Mouse (Mus musculus): ENCODE data around the gene Nlk. TPM values are rescaled to one million over a fixed set of nuclear protein-coding genes. Genes with fewer than 3 reads are reported as not detected.

The Nlk gene
- polyA plus RNA-seq, 1 experiment from 2014 or later = 25.8 TPM

DNA sequence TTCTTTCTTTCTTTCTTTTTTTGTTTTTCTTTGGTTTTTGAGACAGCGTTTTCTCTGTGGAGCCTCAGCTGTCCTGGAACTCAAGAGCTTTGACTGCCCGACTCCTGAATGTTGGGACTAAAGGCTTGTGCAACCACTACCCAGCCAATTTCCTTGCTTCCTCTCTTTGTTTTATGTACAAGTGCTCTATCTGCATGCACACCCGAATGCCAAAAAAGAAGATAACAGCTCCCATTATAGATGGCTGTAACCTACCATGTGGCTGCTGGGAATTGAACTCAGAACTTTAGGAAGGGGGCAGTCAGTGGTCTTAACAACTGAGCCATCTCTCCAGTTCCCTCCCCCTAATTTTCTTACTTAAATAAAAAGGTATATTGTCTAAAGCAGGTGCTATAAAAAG is 77.0 kb downstream of the Nlk start:
- Histone ChIP-seq H3K4me3 (ENCODE audit: low read depth, low read length) (no peak overlapping the region), H3K4me1 (ENCODE audit: control insufficient read depth, insufficient read depth, low read length) (no peaks in the 10 kb centered on the region), H3K27ac (ENCODE audit: low read depth, low read length) (no peak overlapping the region), H3K9me3 (ENCODE audit: control insufficient read depth, low read length) (no peaks in the 10 kb centered on the region), H3K27me3 (ENCODE audit: control insufficient read depth, insufficient read depth, low read length) (no peaks in the 10 kb centered on the region), H3K9ac (ENCODE audit: low read length) (no peak overlapping the region), H3K4me2 (no peak overlapping the region), H3K36me3 (ENCODE audit: control insufficient read depth, insufficient read depth, low read length) (no peaks in the 10 kb centered on the region)
- no peak for ATAC-seq (ENCODE audit: low FRiP score)
- 89% methylated on average over 3 of the region's 3 CpGs for WGBS
- no peak for DNase-seq (ENCODE audit: low spot score, missing footprints)

DNA sequence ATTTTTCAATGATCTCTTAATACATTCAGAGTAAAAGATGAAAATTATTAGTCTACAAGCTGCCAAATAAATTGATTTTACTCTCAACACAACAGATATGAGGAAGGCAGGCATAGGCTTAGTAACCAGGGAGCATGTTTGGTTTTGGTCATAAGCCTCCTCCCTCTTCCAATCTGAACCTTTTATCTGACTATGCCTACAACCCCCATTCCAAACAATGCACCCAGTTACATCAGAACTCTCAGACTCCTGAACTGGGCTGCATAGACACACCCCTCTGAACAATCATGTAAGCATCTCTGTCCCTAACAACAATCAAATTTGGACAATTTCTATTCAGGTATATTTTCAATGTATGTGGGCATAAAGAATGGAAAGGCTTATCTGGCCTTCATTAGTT is 85.9 kb downstream of the Nlk start:
- no peak overlapping the region for H3K27ac ChIP-seq (ENCODE audit: low read depth, low read length)
- H3K27me3 ChIP-seq (ENCODE audit: control insufficient read depth, insufficient read depth, low read length) = no peaks in the 10 kb centered on the region
- no peaks in the 10 kb centered on the region for H3K36me3 ChIP-seq (ENCODE audit: control insufficient read depth, insufficient read depth, low read length)
- no peak for DNase-seq (ENCODE audit: low spot score, missing footprints)
- H3K9ac ChIP-seq (ENCODE audit: low read length) = no peak overlapping the region
- no peaks in the 10 kb centered on the region for H3K9me3 ChIP-seq (ENCODE audit: control insufficient read depth, low read length)
- H3K4me1 ChIP-seq (ENCODE audit: control insufficient read depth, insufficient read depth, low read length) = no peaks in the 10 kb centered on the region
- no peak overlapping the region for H3K4me3 ChIP-seq (ENCODE audit: low read depth, low read length)
- no peak for ATAC-seq (ENCODE audit: low FRiP score)
- no peak overlapping the region for H3K4me2 ChIP-seq

DNA sequence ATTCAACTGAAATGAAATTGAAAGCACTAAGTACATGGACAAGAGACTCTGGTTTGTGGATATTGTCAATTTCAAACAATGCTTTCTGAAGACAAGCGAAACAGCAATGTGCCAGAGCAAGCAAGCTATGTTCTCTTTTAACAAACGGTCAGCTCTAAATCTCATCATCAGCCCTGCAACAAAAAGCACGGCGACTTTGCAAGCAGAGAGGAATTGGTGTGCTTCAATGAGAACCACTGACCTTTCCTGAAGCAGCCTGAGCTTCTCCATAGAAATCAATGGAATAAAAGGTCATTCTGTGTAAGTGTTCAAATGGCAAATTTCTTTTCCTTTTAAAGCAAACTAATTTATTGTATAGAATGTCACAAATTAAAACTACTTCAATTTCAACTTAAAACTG is 87.5 kb downstream of the Nlk start:
- Histone ChIP-seq H3K36me3 (ENCODE audit: control insufficient read depth, insufficient read depth, low read length) (no peaks in the 10 kb centered on the region), H3K4me1 (ENCODE audit: control insufficient read depth, insufficient read depth, low read length) (no peaks in the 10 kb centered on the region), H3K9me3 (ENCODE audit: control insufficient read depth, low read length) (no peaks in the 10 kb centered on the region), H3K9ac (ENCODE audit: low read length) (no peak overlapping the region), H3K27ac (ENCODE audit: low read depth, low read length) (no peak overlapping the region), H3K4me3 (ENCODE audit: low read depth, low read length) (no peak overlapping the region), H3K4me2 (no peak overlapping the region), H3K27me3 (ENCODE audit: control insufficient read depth, insufficient read depth, low read length) (no peaks in the 10 kb centered on the region)
- WGBS = 62% methylated on average over 4 of the region's 4 CpGs
- no peak for ATAC-seq (ENCODE audit: low FRiP score)
- DNase-seq (ENCODE audit: low spot score, missing footprints) = no peak

DNA sequence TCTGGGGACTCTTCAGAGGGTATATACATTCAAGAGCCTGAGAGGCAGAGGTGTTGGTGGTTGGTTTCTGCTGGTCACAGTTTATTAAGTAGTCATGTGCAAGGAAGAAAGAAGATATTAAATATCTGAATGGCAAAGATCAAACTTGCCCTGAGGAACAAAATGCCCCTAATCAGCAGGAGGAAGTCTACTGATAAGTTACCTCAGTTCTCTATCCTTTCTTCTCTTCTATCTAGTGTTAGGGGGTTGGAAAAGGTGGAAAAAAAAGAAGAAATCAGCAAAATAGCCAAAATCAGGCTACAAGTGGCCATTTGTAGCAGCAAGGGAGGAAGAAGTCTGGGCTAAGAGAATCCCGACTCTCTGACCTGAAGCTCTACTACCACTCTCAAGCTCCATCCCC is 92.3 kb downstream of the Nlk start:
- H3K9me3 ChIP-seq (ENCODE audit: control insufficient read depth, low read length) = no peaks in the 10 kb centered on the region
- ATAC-seq (ENCODE audit: low FRiP score) (no peak), DNase-seq (ENCODE audit: low spot score, missing footprints) (no peak)
- no peaks in the 10 kb centered on the region for H3K27me3 ChIP-seq (ENCODE audit: control insufficient read depth, insufficient read depth, low read length)
- no peaks in the 10 kb centered on the region for H3K4me1 ChIP-seq (ENCODE audit: control insufficient read depth, insufficient read depth, low read length)
- H3K4me2 ChIP-seq = no peak overlapping the region
- H3K9ac ChIP-seq (ENCODE audit: low read length) = no peak overlapping the region
- no peak overlapping the region for H3K27ac ChIP-seq (ENCODE audit: low read depth, low read length)
- no peaks in the 10 kb centered on the region for H3K36me3 ChIP-seq (ENCODE audit: control insufficient read depth, insufficient read depth, low read length)
- H3K4me3 ChIP-seq (ENCODE audit: low read depth, low read length) = no peak overlapping the region
- 83% methylated on average over 1 of the region's 1 CpGs for WGBS

DNA sequence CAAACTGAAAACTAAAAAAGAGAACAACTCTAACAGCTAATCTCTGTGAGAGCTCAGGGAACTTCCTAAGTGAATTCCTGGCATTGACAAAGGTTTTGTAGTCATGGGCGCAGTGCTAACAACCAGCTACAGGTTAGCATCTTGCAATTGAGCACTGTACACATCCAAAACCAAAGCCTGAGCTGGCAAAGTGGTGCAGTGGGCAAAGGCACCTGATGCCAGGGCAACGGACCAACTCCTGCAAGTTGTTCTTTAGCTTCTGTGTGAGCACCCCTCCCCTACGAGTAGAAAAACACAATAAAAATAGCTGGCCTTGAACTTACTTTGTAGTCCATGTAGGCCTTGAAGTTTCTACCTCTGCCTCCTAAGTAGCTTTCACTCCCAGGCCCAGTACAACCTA is 94.4 kb downstream of the Nlk start:
- Histone ChIP-seq H3K4me3 (ENCODE audit: low read depth, low read length) (no peak overlapping the region), H3K27ac (ENCODE audit: low read depth, low read length) (no peak overlapping the region), H3K27me3 (ENCODE audit: control insufficient read depth, insufficient read depth, low read length) (no peaks in the 10 kb centered on the region), H3K36me3 (ENCODE audit: control insufficient read depth, insufficient read depth, low read length) (no peaks in the 10 kb centered on the region), H3K9me3 (ENCODE audit: control insufficient read depth, low read length) (no peaks in the 10 kb centered on the region), H3K9ac (ENCODE audit: low read length) (no peak overlapping the region), H3K4me2 (no peak overlapping the region), H3K4me1 (ENCODE audit: control insufficient read depth, insufficient read depth, low read length) (no peaks in the 10 kb centered on the region)
- DNase-seq (ENCODE audit: low spot score, missing footprints) = no peak
- 85% methylated on average over 3 of the region's 3 CpGs for WGBS
- no peak for ATAC-seq (ENCODE audit: low FRiP score)

DNA sequence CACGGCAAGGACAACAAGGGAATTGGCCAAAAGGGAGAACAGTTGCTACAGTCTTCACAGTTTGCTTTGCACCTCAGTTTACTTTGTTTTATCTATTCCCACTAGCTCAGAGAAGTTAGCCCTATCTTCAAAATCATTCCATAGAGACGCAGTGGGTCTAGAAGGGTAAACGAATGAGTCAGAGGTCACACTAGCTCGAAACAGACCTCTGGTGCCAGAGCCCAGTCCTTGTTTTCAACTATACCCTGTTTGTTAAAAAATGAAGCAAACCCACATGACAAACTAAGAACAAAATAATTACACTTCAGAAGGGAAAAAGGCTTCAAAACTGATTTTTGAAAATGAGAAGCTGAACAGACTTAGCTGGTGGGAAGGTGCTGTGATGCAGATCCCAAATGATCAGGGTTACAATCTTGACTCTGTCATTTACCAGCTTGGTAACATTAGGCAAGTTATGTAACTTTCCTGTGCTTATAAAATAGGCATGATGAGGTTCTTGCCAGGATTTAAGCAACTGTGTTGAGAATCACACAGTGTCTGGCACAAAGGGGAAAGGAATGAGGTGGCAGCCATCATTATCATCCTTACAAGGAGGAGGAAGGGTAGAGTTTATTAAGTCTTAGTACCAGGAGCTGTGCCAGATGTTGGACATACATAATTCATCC is 96.1 kb downstream of the Nlk start:
- ATAC-seq (ENCODE audit: low FRiP score) = no peak
- Histone ChIP-seq H3K27ac (ENCODE audit: low read depth, low read length) (no peak overlapping the region), H3K9ac (ENCODE audit: low read length) (no peak overlapping the region), H3K9me3 (ENCODE audit: control insufficient read depth, low read length) (no peaks in the 10 kb centered on the region), H3K4me2 (no peak overlapping the region), H3K36me3 (ENCODE audit: control insufficient read depth, insufficient read depth, low read length) (no peaks in the 10 kb centered on the region), H3K4me3 (ENCODE audit: low read depth, low read length) (no peak overlapping the region), H3K27me3 (ENCODE audit: control insufficient read depth, insufficient read depth, low read length) (no peaks in the 10 kb centered on the region), H3K4me1 (ENCODE audit: control insufficient read depth, insufficient read depth, low read length) (peaks cover 4% of the 10 kb centered on the region; the same call in 1 of the 2 replicates)
- no peak for DNase-seq (ENCODE audit: low spot score, missing footprints)
- WGBS = 87% methylated on average over 4 of the region's 4 CpGs

DNA sequence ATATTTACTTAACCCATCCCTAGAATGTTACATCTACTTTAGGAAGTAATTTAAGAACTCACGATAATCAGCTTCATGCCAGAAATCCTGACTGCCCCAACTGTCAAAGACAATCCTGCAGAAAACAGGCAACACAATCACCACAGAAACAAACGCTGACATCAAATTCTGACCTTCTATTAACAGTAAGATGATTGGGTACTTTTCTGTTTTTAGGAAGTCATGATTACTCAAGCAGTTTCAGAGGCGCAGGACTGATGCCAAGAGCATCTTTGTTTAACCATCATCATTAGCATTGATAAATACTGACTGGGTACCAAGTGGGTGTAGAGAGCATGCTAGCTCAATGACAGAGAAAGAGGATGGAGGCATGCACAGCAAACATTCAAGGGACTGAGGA is 96.7 kb downstream of the Nlk start:
- no peaks in the 10 kb centered on the region for H3K9me3 ChIP-seq (ENCODE audit: control insufficient read depth, low read length)
- H3K4me2 ChIP-seq = no peak overlapping the region
- no peaks in the 10 kb centered on the region for H3K36me3 ChIP-seq (ENCODE audit: control insufficient read depth, insufficient read depth, low read length)
- H3K4me1 ChIP-seq (ENCODE audit: control insufficient read depth, insufficient read depth, low read length) = peaks cover 4% of the 10 kb centered on the region; the same call in 1 of the 2 replicates
- DNase-seq (ENCODE audit: low spot score, missing footprints) (no peak), ATAC-seq (ENCODE audit: low FRiP score) (no peak)
- H3K9ac ChIP-seq (ENCODE audit: low read length) = no peak overlapping the region
- H3K27ac ChIP-seq (ENCODE audit: low read depth, low read length) = no peak overlapping the region
- H3K27me3 ChIP-seq (ENCODE audit: control insufficient read depth, insufficient read depth, low read length) = no peaks in the 10 kb centered on the region
- no peak overlapping the region for H3K4me3 ChIP-seq (ENCODE audit: low read depth, low read length)
- 88% methylated on average over 3 of the region's 3 CpGs for WGBS

DNA sequence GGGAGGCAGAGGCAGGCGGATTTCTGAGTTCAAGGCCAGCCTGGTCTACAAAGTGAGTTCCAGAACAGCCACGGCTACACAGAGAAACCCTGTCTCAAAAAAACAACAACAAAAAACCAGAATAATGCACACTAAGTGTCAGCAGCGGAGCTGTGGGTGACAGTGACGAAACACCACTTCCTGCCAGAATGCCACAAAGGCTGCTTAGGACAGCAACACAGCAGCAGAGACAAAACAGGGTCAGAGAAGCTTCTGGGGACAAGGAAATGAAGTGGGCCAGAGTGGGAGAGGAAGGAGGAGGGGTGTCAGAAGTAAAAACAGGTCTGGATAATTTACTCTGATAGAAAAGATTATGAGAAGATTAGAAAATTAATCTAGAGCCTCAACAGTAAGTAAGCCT is 97.1 kb downstream of the Nlk start:
- H3K4me3 ChIP-seq (ENCODE audit: low read depth, low read length) = no peak overlapping the region
- no peak overlapping the region for H3K9ac ChIP-seq (ENCODE audit: low read length)
- H3K4me2 ChIP-seq = no peak overlapping the region
- ATAC-seq (ENCODE audit: low FRiP score) (no peak), DNase-seq (ENCODE audit: low spot score, missing footprints) (no peak)
- H3K9me3 ChIP-seq (ENCODE audit: control insufficient read depth, low read length) = no peaks in the 10 kb centered on the region
- peaks cover 4% of the 10 kb centered on the region; the same call in 1 of the 2 replicates for H3K4me1 ChIP-seq (ENCODE audit: control insufficient read depth, insufficient read depth, low read length)
- 84% methylated on average over 4 of the region's 4 CpGs for WGBS
- H3K36me3 ChIP-seq (ENCODE audit: control insufficient read depth, insufficient read depth, low read length) = no peaks in the 10 kb centered on the region
- H3K27ac ChIP-seq (ENCODE audit: low read depth, low read length) = no peak overlapping the region
- no peaks in the 10 kb centered on the region for H3K27me3 ChIP-seq (ENCODE audit: control insufficient read depth, insufficient read depth, low read length)

DNA sequence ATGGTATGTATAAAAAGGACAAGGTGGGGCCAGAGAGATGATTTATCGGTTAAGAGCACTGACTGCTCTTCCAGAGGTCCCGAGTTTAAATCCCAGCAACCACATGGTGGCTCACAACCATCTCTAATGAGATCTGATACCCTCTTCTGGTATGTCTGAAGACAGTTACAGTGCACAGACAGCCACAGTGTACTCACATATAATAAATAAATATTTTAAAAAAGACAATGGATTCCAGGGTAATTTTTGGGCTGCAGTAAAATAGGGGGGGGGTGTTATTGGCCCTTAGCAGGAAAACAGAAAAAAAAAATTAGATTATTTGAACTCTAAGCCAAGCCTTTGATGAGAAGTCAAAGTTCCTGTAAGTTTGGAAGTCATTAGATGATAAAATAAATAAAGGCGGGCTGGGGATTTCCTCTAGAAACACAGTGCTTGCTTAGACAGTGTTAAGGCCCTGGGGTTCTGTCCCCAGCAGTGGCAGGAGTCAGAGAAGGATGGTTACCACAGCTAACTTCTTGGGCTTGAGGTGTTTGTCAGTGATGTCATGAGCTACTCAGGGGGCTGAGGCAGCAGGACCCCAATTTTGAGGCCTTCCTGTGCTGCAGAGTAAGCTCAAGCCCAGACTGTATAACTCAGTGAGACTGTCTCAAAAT is 98.3 kb downstream of the Nlk start:
- Histone ChIP-seq H3K9ac (ENCODE audit: low read length) (no peak overlapping the region), H3K4me3 (ENCODE audit: low read depth, low read length) (no peak overlapping the region), H3K36me3 (ENCODE audit: control insufficient read depth, insufficient read depth, low read length) (no peaks in the 10 kb centered on the region; the same call in 1 of the 2 replicates), H3K9me3 (ENCODE audit: control insufficient read depth, low read length) (no peaks in the 10 kb centered on the region), H3K4me1 (ENCODE audit: control insufficient read depth, insufficient read depth, low read length) (peaks cover 4% of the 10 kb centered on the region; the same call in 1 of the 2 replicates), H3K4me2 (no peak overlapping the region), H3K27me3 (ENCODE audit: control insufficient read depth, insufficient read depth, low read length) (no peaks in the 10 kb centered on the region), H3K27ac (ENCODE audit: low read depth, low read length) (no peak overlapping the region)
- WGBS = 80% methylated on average over 3 of the region's 3 CpGs
- ATAC-seq (ENCODE audit: low FRiP score) (no peak), DNase-seq (ENCODE audit: low spot score, missing footprints) (no peak)
